Mouse (Mus musculus) neural tube, embryonic 11.5 days (tissue): ENCODE measurements around the gene Bmt2. TPM values are rescaled to one million over a fixed set of nuclear protein-coding genes. Genes with fewer than 3 reads are reported as not detected.
A peak's percentile ranks its signal among the peaks of the same experiment; 100 is the strongest.

Experiments
- ATAC-seq: fragments of 200-750 bp; cut with Nextera tagmentation; 2 replicates; pipeline ENCODE4 v1.8.0; 2017; ENCODE audit warnings: moderate number of reproducible peaks, mild to moderate bottlenecking, moderate TSS enrichment, moderate library complexity; ENCODE audit not compliant: insufficient read depth, low FRiP score, low TSS enrichment
- DNase-seq: peaks from one replicate; pipeline ENCODE4 v3.0.0-alpha.2; 2015; ENCODE audit warnings: low spot score
- H3K27ac ChIP-seq: fragments of 300-500 bp; sonication (generic); 2 replicates; pipeline ENCODE4 v1.5.1; 2014; ENCODE audit warnings: low read depth, mild to moderate bottlenecking, low read length
- H3K27me3 ChIP-seq: fragments of 300-500 bp; sonication (generic); 2 replicates; pipeline ENCODE4 v1.6.1; 2014; ENCODE audit warnings: mild to moderate bottlenecking, low read length, mixed read lengths; ENCODE audit not compliant: control insufficient read depth, insufficient read depth
- H3K36me3 ChIP-seq: fragments of 300-500 bp; sonication (generic); 2 replicates; pipeline ENCODE4 v1.6.1; 2014; ENCODE audit warnings: mild to moderate bottlenecking, low read length, moderate library complexity, mixed read lengths; ENCODE audit not compliant: control insufficient read depth, insufficient read depth
- H3K4me1 ChIP-seq: fragments of 300-500 bp; sonication (generic); 2 replicates; pipeline ENCODE4 v1.6.1; 2014; ENCODE audit warnings: low read length, mixed read lengths; ENCODE audit not compliant: control insufficient read depth, insufficient read depth
- H3K4me2 ChIP-seq: fragments of 300-500 bp; sonication (generic); 2 replicates; pipeline ENCODE4 v1.6.1; 2014; ENCODE audit warnings: low read depth, mild to moderate bottlenecking, moderate library complexity
- H3K4me3 ChIP-seq: fragments of 300-500 bp; sonication (generic); 2 replicates; pipeline ENCODE4 v1.5.1; 2014; ENCODE audit warnings: low read depth, low read length
- H3K9ac ChIP-seq: fragments of 300-500 bp; sonication (generic); 2 replicates; pipeline ENCODE4 v1.6.1; 2014; ENCODE audit warnings: mild to moderate bottlenecking, low read length
- H3K9me3 ChIP-seq: fragments of 300-500 bp; sonication (generic); 2 replicates; pipeline ENCODE4 v1.6.1; 2016; ENCODE audit warnings: low read length; ENCODE audit not compliant: control insufficient read depth
- WGBS: fragments of 180-500 bp; shearing (Covaris S2); extraction: QIAGEN DNeasy Blood & Tissue Kit; methylation state at CpG from one replicate; pipeline ENCODE4 v1.1.7; 2014; 5-methylcytosine and 5-hydroxymethylcytosine counted together
- polyA plus RNA-seq: library from polyadenylated mRNA; unstranded; fragments of >200 nt; fragmentation: Nextera tagmentation; extraction: Ambion mirVana; gene quantifications from 2 replicates; pipeline ENCODE4 v1.2.1, GENCODE M21; 2014

Bmt2 gene
- polyA plus RNA-seq, 1 experiment from 2014 or later: 22.7 TPM

DNA sequence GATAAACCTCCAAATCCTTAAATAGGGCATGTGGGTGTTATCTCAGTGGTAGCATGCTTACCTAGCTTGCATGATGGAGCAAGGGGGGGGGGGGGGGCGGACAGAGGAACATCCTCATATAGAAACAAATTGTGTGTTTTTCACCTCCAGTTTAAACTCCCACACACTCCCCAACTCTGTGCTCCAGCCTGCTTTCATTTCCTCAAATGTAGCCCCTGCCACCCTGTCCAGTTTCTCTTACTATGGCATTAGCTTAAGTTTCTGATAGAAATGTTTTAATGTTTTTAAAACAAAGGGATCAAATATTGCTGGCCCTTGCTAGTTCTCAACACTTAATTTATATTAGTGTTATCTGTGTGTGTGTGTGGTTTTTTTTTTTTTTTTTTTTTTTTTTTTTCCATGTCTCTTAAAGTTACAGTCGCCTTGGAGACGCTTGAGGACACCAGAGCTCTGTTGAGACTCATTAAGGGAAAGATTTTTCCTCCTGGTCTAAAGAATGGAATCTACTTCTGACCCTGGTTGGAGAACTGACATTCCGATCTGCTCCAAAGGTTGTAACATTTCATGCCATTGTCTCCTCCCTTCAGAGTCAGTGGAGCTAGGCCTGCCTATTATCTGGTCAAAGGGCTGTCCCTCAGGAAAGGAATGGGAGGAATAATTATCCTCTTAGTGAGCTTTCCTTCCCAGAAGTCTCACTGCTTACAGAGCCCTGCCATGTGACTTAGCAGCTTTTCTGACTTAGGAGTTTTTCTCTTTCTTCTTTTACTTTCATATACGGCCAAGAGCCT lies 68.2 kb downstream of the Bmt2 start:
- Histone ChIP-seq H3K36me3 (no peaks in the 10 kb centered on the region), H3K27ac (no peak overlapping the region), H3K4me3 (no peak overlapping the region), H3K4me1 (no peaks in the 10 kb centered on the region; the same call in 1 of the 2 replicates), H3K4me2 (no peak overlapping the region), H3K9ac (no peak overlapping the region), H3K27me3 (no peaks in the 10 kb centered on the region), H3K9me3 (no peaks in the 10 kb centered on the region)
- ATAC-seq: no peak
- DNase-seq: no peak
- WGBS: 68% methylated on average over 5 of the region's 5 CpGs

DNA sequence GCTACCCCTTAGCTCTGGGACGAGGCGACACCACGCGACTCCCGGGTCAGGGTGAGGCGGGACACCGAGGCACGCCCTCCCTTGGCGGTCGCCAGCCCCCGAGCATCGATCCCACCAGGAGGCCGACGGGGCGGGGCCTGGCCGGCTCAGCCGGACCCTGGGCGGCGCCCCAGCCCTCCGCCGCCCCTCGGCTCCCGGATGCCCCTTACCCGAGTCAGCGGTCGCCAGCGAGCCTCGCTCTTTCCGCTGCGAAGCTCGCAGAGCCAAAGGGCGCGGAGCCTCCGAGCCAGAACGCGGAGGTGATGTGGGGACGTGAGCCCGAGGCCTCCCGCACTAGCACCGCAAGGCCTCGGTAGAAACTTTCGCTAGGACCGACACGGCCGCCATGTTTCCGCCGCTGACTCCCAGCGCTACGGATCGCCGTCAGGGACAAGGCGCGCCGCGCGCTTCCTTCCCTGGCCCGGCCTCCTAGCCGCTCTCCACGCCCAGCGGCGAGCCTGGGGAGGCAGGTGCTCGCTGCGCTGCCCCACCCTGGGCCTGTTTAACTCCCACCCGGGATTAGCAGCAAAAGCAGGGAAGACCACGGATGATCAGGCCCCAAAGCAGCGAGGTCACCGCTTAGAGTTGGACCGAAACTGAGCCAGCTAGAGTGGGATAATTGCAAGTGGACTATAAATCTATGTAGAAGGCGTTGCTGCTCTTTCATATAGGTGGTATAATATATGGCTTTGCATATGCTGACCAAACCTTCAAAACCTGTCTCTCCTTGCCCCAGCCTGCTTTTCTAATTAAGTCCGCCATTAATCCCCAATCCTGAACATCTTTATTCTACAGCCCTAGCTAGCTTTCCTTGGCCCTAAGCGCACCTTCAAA lies 69.9 kb downstream of the Bmt2 start, which contains the start of gene Tmem168:
Tmem168 (minus strand) TSS at position 480 of the 873 bp plus-strand sequence.
- Histone ChIP-seq H3K4me2 (peak within 1 kb of the TSS; percentile 61), H3K36me3 (no peaks in the 10 kb centered on the region), H3K27ac (peak within 1 kb of the TSS; percentile 88), H3K4me1 (no peaks in the 10 kb centered on the region; the same call in 1 of the 2 replicates), H3K9ac (peak within 1 kb of the TSS; percentile 90), H3K27me3 (no peaks in the 10 kb centered on the region), H3K9me3 (no peaks in the 10 kb centered on the region), H3K4me3 (peak within 1 kb of the TSS; percentile 76)
- WGBS: 2% methylated on average over 71 of the region's 71 CpGs
- ATAC-seq (peak; percentile 99), DNase-seq (peak; percentile 92)

DNA sequence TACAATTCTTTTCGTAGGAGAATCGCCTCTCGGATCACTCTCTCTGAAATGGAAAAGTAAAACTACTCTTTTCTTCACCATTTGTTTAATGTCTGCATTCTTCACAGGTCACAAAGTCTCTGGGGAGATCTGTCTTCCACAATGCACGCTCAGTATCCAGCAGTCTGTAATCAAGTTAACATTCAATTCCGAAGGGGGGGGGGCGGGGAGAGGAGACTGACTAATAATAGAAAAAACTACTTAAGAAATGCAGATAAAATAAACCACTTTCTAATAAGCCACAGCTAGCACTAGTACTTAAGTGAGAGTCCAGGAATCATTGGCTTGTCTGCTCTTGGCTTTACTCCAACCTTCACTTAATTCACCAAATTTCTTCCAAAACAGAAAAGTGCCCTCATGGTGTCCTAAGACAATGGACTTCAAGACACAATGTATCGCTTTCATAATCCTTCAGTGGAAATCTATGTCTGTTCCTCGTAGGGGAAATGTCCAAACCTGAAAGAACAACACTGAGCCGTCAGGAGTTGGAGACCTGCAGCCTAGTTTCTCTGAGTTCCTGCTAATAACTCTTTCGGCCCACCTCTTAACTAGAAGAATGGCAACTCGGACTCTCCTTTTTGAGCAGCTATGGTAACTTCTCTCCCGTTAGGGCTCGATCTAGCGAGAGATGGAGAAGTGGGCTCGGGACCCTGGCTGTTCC lies 70.7 kb downstream of the Bmt2 start:
- peak; percentile 8; the same call in 1 of the 2 replicates for ATAC-seq
- Histone ChIP-seq H3K4me1 (no peaks in the 10 kb centered on the region; the same call in 1 of the 2 replicates), H3K4me3 (peak overlapping the region; percentile 76), H3K27me3 (no peaks in the 10 kb centered on the region), H3K36me3 (no peaks in the 10 kb centered on the region), H3K9me3 (no peaks in the 10 kb centered on the region), H3K9ac (peak overlapping the region; percentile 90), H3K4me2 (peak overlapping the region; percentile 39), H3K27ac (peak overlapping the region; percentile 88)
- WGBS: 19% methylated on average over 15 of the region's 15 CpGs
- no peak for DNase-seq

DNA sequence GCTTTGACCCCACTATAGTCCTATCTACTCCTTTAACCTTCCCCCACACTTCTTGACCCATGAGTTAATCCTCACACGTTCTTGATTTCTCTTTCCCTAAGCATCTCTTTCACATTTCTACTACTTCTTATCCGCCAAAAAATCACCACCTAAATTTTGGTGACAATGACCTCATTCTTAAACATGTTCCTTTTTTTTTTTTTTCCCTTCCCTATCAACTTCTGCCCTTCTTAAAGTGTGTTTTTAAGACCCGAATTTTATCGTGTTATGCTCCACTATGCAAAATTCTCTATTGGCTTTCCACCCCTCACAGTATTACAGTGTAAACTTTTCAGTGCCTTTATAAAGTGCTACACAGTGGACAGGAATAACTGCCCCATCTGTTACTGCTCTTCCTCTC lies 71.4 kb downstream of the Bmt2 start:
- Histone ChIP-seq H3K4me3 (no peak overlapping the region), H3K4me1 (no peaks in the 10 kb centered on the region; the same call in 1 of the 2 replicates), H3K27me3 (no peaks in the 10 kb centered on the region), H3K9me3 (no peaks in the 10 kb centered on the region), H3K9ac (no peak overlapping the region), H3K27ac (no peak overlapping the region), H3K4me2 (peak overlapping the region; percentile 39), H3K36me3 (0 out of 2 replicates have a peak, but pooled peaks cover 2% of the 10 kb centered on the region)
- DNase-seq: no peak
- 85% methylated on average over 4 of the region's 4 CpGs for WGBS
- ATAC-seq: no peak

DNA sequence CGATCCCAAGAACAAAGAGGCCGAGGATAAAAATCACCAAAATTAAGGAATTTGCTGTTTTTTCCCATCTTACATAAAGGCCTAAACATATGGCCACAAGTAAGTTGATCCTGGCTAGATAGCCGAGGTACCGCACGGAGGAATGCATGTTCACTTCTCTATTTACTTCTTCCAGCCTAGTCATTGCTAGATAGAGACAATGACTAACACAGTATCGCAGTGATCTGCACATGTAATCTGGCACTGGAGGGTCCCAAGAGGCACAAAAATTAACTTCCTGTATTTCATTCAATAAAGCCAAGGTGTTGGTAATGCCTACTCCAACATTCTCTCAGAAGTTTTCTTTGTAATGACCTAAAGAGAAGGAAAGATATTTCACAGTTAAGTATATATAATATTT lies 74.6 kb downstream of the Bmt2 start:
- Histone ChIP-seq H3K4me2 (no peak overlapping the region), H3K4me1 (no peaks in the 10 kb centered on the region; the same call in 1 of the 2 replicates), H3K4me3 (no peak overlapping the region), H3K9ac (no peak overlapping the region), H3K9me3 (no peaks in the 10 kb centered on the region), H3K27me3 (no peaks in the 10 kb centered on the region), H3K27ac (no peak overlapping the region), H3K36me3 (0 out of 2 replicates have a peak, but pooled peaks cover 2% of the 10 kb centered on the region)
- ATAC-seq (no peak), DNase-seq (no peak)
- 95% methylated on average over 6 of the region's 6 CpGs for WGBS

DNA sequence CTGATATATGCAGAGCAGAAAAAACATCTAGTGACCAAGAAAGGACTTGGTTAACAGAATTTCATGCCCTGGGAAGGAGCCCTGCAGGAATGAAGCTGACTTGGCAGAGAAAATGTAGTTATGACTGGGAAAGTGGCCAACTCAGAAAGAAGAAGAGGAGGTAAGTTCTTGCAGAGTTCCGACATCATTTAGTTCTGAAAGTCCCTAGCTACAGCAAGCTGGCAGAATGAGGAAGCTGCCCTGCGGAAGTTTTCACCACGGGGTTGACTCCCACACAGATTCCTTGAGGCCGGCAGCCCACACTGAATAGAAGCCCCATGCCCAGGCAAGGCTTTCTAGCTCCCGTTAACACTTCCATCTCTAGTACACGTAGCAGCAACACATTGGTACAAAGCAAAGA lies 76.2 kb downstream of the Bmt2 start:
- Histone ChIP-seq H3K9ac (no peak overlapping the region), H3K27me3 (no peaks in the 10 kb centered on the region), H3K4me2 (no peak overlapping the region), H3K4me3 (no peak overlapping the region), H3K4me1 (no peaks in the 10 kb centered on the region), H3K9me3 (no peaks in the 10 kb centered on the region), H3K27ac (no peak overlapping the region), H3K36me3 (0 out of 2 replicates have a peak, but pooled peaks cover 2% of the 10 kb centered on the region)
- 89% methylated on average over 6 of the region's 6 CpGs for WGBS
- DNase-seq (no peak), ATAC-seq (no peak)

DNA sequence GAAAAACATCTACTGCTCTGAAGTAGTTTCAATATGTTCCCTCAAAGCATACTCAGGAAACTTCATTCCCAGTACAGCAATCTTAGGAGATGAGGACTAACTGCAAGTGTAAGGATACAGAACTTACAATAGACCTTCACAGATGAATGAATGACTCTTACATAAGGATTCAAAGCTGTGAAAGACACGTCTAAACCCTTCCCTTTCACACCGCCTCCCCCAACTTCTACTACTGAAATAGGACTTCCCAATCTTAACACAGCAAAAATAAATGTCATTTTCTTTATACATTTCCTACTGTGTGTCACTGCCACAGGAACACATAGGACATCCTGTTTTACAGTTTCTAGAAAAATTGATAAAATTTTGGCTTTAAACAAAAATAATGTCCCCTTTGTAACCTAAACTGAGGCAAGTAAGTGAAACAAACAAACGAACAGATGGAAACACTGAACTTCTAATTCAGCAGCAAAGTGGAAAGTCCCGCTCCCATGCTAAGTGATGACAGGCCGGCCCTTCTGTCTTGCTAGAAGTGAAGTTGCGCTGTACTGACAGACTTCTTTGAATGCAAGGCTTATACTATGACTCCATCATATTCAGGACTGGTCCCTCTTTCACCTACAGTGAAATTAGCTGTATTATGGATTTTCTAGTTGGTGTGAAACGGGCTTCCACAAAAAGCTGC lies 79.4 kb downstream of the Bmt2 start:
- Histone ChIP-seq H3K9ac (no peak overlapping the region), H3K9me3 (no peaks in the 10 kb centered on the region), H3K4me1 (no peaks in the 10 kb centered on the region), H3K36me3 (0 out of 2 replicates have a peak, but pooled peaks cover 2% of the 10 kb centered on the region), H3K27ac (no peak overlapping the region), H3K27me3 (no peaks in the 10 kb centered on the region), H3K4me3 (no peak overlapping the region), H3K4me2 (no peak overlapping the region)
- WGBS: 88% methylated on average over 7 of the region's 7 CpGs
- DNase-seq (no peak), ATAC-seq (no peak)
